Mouse (Mus musculus) ZHBTc4 (cell line): ENCODE measurements at regions not wholly inside any gene's neighbourhood (a gene's known extent, or its start where the extent isn't known, plus 50 kb on each side); places are given as distances from the start of the nearest gene placed in this dataset.

Experiments used
- DNase-seq: peaks from one replicate; pipeline ENCODE4 v3.0.0-alpha.2; 2011; ENCODE audit warnings: low read depth, low spot score

DNA sequence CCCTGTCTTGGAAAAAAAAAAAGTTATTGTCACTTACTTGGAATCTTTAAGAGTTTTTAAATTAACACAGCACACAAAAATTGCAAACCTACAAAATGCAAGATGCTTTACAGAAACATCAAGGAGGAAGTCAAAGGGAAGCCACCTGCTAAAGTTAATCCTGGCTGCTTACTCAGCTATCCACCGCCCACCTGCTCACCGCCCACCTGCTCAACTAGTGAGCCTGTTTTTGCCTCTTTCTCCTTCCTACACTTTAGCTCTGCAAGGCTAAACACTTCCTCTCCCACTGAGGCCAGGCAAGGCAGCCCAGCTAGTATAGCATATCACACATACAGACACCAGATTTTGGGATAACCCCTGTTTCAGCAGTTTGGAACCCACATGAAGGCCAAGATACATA, 66.4 kb downstream of the Gm6685 start:
- DNase-seq: no peak

DNA sequence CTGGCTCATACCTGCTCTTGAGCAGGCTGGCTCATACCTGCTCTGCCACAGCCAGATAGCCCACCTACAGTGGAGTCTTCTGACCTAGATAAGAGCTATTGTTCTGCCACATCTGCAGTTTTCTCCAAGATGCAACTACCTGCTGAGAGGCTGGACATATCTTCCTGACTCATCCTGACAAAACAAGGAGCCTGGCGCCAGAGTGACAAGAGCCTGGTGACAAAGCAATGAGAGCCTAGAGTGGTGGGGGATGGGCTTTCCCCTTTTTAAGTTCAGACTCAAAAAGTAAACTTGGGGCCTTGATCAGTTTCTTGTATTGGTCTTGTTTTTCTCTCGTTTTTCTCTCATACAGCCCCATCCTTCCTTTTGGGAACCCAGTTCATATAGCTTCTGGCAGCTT, 67.1 kb downstream of the Gm6685 start:
- peak; percentile 14 for DNase-seq
